Mouse (Mus musculus) embryonic facial prominence, embryonic 14.5 days (tissue): ENCODE measurements around the gene Zfp13. TPM values are rescaled to one million over a fixed set of nuclear protein-coding genes. Genes with fewer than 3 reads are reported as not detected.
"Not testable (repeated sequence)": the region's sequence is repeated elsewhere in the genome, so short reads cannot be mapped to it uniquely, and the experiment has no call there.

ENCODE experiments used
- ATAC-seq: fragments of 200-750 bp; cut with Nextera tagmentation; 2 replicates; pipeline ENCODE4 v1.8.0; 2017; ENCODE audit warnings: low read depth, moderate number of reproducible peaks, moderate TSS enrichment
- DNase-seq: peaks from one replicate; pipeline ENCODE4 v3.0.0-alpha.2; 2015; ENCODE audit warnings: low spot score
- H3K27ac ChIP-seq: fragments of 300-500 bp; sonication (generic); replicated peaks from 2 replicates; pipeline ENCODE4 v1.5.1; 2014; ENCODE audit warnings: low read depth, mild to moderate bottlenecking, low read length, moderate library complexity
- H3K27me3 ChIP-seq: fragments of 300-500 bp; sonication (generic); replicated peaks from 2 replicates; pipeline ENCODE4 v1.6.1; 2014; ENCODE audit warnings: low read length; ENCODE audit not compliant: control insufficient read depth, insufficient read depth
- H3K36me3 ChIP-seq: fragments of 300-500 bp; sonication (generic); 2 replicates; pipeline ENCODE4 v1.6.1; 2014; ENCODE audit warnings: low read length, mixed read lengths; ENCODE audit not compliant: control insufficient read depth, insufficient read depth
- H3K4me1 ChIP-seq: fragments of 300-500 bp; sonication (generic); 2 replicates; pipeline ENCODE4 v1.6.1; 2014; ENCODE audit warnings: antibody characterized with exemption, low read length; ENCODE audit not compliant: control insufficient read depth, insufficient read depth
- H3K4me2 ChIP-seq: fragments of 300-500 bp; sonication (generic); 2 replicates; pipeline ENCODE4 v1.6.1; 2014; ENCODE audit warnings: low read depth, mild to moderate bottlenecking, low read length, moderate library complexity, mixed read lengths
- H3K4me3 ChIP-seq: fragments of 300-500 bp; sonication (generic); 2 replicates; pipeline ENCODE4 v1.5.1; 2014; ENCODE audit warnings: low read depth, mild to moderate bottlenecking, low read length
- H3K9ac ChIP-seq: fragments of 300-500 bp; sonication (generic); 2 replicates; pipeline ENCODE4 v1.6.1; 2014; ENCODE audit warnings: low read depth, mild to moderate bottlenecking, low read length, moderate library complexity, mixed read lengths
- H3K9me3 ChIP-seq: fragments of 300-500 bp; sonication (generic); 2 replicates; pipeline ENCODE4 v1.6.1; 2016; ENCODE audit warnings: low read length; ENCODE audit not compliant: control insufficient read depth
- WGBS: fragments of 180-500 bp; shearing (Covaris S2); extraction: QIAGEN DNeasy Blood & Tissue Kit; methylation state at CpG from one replicate; pipeline ENCODE4 v1.1.7; 2014; 5-methylcytosine and 5-hydroxymethylcytosine counted together
- polyA plus RNA-seq: library from polyadenylated mRNA; unstranded; fragments of >200 nt; fragmentation: Nextera tagmentation; extraction: Ambion mirVana; gene quantifications from 2 replicates; pipeline ENCODE4 v1.2.1, GENCODE M21; 2014

Gene Zfp13
- polyA plus RNA-seq, 1 experiment from 2014 or later = 11.7 TPM

DNA sequence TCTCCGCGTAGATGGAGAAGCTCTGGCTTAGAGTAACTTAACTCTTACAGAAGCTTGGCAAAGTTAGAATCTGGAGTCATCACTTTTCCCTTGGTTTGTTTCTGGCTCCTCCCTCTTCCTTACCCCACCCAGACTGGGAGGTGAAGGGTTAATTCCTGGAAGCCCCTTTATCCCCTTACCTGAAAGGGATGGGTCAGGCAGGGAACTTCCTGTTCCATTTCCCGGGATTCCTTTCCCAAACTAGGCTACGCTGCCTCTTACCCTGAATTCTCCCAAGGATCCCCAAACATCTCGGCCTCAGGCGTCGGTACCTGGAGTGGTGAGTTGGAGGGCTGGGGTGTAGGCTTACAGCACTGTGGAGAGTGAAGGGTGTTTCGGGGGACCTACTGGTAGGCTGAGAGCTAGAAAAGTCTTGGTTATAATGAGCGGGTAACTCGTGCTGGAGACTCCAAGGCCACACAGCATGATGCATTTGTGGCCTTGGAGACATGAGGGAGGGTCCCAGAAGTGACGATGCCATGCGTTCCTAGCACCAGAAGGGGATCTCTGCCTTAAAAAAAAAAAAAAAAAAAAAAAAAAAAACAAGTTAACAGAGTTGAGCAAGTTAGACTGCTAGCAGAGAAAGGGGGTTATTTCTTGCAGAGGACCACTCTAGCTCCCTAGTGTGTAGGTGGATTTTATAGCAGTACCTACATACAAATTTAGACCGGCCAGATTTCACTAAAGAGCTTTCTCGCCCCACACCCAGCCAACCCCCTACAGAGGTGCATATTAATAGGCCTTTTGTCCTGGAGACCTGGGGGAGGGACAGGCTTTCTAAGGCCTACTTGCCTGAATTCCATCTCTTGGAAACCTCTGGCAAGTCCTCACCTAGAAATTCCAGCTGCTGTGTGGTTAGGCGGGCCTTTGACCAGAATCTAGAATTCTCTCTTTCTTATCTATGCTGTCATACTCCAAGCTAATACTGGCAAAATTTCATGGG is 1.6 kb upstream of the Zfp13 start, which contains the start of gene Zscan10:
Gene Zscan10, plus strand, starts transcription at position 216 of the 982 bp plus-strand sequence.
- Histone ChIP-seq H3K4me2 (peak within 1 kb of the TSS; percentile 61), H3K4me1 (no peaks in the 10 kb centered on the region; the same call in 1 of the 2 replicates), H3K27me3 (no peaks in the 10 kb centered on the region), H3K9ac (peak within 1 kb of the TSS; percentile 58; the same call in 1 of the 2 replicates), H3K4me3 (peak within 1 kb of the TSS; percentile 34; the same call in 1 of the 2 replicates), H3K27ac (peak within 1 kb of the TSS; percentile 82; the same call in 1 of the 2 replicates), H3K36me3 (no peaks in the 10 kb centered on the region), H3K9me3 (no peaks in the 10 kb centered on the region)
- DNase-seq (no peak), ATAC-seq (no peak)
- 42% methylated on average over 15 of the region's 15 CpGs for WGBS

DNA sequence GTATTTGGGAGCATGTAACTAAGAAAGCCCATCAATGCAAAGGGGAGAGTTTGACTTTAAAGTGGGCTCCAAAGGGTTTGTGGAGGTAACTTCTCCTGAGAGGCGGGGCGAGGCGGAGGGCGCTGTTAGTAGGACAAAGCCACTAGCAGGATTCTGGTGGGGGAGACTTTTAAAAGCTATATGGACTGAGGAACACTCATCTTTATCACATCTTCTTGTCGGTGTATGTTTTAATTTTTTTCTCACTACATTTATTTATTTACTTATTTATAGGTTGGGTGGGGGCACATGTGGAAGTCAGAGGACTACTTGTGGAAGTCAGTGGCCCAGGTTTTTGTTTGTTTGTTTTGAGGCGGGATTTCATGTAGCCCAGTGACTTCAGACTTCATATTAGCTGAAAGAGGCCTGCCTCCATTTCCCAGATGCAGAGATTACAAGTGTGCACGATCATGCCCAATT is 347 bp upstream of the Zfp13 start:
- Histone ChIP-seq H3K4me2 (peak overlapping the region; percentile 61), H3K27me3 (no peaks in the 10 kb centered on the region), H3K4me3 (peak overlapping the region; percentile 34), H3K27ac (peak overlapping the region; percentile 82), H3K4me1 (no peaks in the 10 kb centered on the region; the same call in 1 of the 2 replicates), H3K9ac (peak overlapping the region; percentile 58), H3K36me3 (no peaks in the 10 kb centered on the region), H3K9me3 (no peaks in the 10 kb centered on the region)
- ATAC-seq (no peak), DNase-seq (no peak)
- 46% methylated on average over 7 of the region's 7 CpGs for WGBS

DNA sequence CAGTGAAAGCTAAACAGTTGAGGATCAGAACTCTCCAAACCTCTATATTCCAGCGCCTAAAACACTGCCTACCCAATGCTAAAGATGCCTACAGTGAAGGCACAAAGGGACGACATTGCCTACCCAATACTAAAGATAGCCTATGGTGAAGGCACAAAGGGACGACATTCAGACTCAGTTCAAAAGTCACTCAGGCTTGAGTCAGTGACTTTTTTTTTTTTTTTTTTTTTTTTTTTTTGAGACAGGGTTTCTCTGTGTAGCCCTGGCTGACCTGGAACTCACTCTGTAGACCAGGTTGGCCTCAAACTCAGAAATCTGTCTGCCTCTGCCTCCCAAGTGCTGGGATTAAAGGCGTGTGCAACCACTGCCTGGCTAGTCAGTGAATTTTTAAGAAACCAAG is 4.1 kb downstream of the Zfp13 start:
- ATAC-seq, H3K9ac ChIP-seq, H3K27me3 ChIP-seq, H3K9me3 ChIP-seq, DNase-seq, H3K36me3 ChIP-seq, H3K27ac ChIP-seq, H3K4me3 ChIP-seq, H3K4me2 ChIP-seq, H3K4me1 ChIP-seq: not testable (repeated sequence)
- 73% methylated on average over 4 of the region's 4 CpGs for WGBS

DNA sequence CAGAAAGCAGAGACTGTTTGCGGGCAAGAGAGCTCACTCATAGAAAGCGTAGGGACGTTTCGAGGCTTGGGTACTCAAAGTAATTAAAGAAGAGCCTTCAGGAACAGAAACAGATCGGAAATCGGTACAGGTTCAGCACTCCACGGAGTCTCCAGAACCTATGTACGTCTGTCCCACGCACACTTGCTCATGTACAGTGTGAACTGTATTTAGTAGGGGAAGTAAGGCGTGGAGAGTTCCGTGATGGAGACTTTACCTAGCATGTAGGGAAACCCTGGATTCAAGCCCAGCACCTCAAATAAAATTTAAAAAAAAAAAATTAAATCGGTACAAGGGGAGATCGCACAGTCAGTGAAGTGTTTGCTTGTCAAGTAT is 6.4 kb downstream of the Zfp13 start:
- H3K36me3 ChIP-seq = no peaks in the 10 kb centered on the region
- peak; percentile 75 for ATAC-seq
- H3K27me3 ChIP-seq = no peaks in the 10 kb centered on the region
- H3K27ac ChIP-seq = peak overlapping the region; percentile 82
- DNase-seq = no peak
- H3K9ac ChIP-seq = peak overlapping the region; percentile 67
- H3K4me2 ChIP-seq = peak overlapping the region; percentile 90
- H3K4me1 ChIP-seq = no peaks in the 10 kb centered on the region
- H3K4me3 ChIP-seq = peak overlapping the region; percentile 48
- WGBS = 13% methylated on average over 13 of the region's 13 CpGs
- H3K9me3 ChIP-seq = no peaks in the 10 kb centered on the region

DNA sequence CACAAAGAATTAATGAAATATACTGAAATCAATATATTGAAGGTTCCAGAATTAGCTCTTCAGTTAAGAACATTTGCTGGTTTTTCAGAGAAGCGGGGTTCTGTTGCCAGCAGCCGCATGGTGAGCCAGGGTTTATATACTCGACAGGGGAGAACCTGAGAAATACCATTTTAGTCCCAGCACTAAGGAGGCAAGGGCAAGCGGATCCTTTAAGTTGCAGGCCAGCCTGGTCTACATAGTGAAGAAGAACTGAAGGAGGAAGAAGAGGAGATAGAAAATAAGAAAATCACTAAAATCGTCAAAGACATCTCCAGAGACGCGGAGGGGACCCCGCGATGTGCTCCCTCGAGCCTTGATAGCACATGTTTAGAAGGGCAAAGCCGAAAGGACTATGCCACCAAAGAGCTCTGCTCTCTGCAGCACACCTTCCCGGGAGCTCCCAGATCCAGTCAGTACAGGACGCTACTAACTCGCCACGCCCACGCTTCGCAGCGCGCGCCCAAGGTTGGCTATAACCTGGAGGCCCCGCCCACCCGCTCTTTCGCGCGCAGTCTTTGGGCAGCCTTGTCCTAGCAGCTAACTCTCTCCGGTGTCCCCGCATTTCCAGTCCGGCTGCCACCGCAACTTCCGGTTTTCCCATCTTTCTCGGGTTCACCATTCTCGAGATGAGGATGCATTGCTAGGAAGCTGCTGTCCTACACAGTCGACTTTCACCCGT is 6.9 kb downstream of the Zfp13 start:
- Histone ChIP-seq H3K36me3 (no peaks in the 10 kb centered on the region), H3K4me2 (peak overlapping the region; percentile 90), H3K4me3 (peak overlapping the region; percentile 48), H3K9me3 (no peaks in the 10 kb centered on the region), H3K4me1 (no peaks in the 10 kb centered on the region), H3K27me3 (no peaks in the 10 kb centered on the region), H3K9ac (peak overlapping the region; percentile 67), H3K27ac (peak overlapping the region; percentile 82)
- WGBS = 7% methylated on average over 34 of the region's 34 CpGs
- DNase-seq = peak; percentile 98
- ATAC-seq = peak; percentile 100

DNA sequence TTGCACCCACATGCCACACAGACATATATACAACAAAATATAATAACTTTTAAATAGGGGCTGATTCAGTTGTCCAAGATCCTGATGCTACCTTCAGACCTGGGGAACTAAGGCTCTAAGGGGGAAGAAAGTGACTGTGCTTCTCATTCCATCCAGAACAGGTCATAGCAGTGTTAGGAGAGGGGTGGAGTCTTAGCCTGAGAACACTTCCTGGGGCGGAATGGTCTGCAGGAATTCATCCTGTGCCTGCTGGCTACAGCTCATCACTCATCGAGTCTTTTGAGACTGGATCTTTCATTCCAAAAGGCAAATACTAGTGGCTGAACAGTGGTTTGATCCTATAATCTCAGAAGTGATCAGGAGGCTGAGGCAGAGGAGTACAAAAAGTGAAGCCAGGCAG is 12.0 kb downstream of the Zfp13 start:
- Histone ChIP-seq H3K4me2 (no peak overlapping the region), H3K9ac (no peak overlapping the region), H3K27ac (no peak overlapping the region), H3K27me3 (no peaks in the 10 kb centered on the region), H3K4me1 (0 out of 2 replicates have a peak, but pooled peaks cover 8% of the 10 kb centered on the region), H3K4me3 (no peak overlapping the region), H3K36me3 (peaks cover 7% of the 10 kb centered on the region; the same call in 1 of the 2 replicates), H3K9me3 (no peaks in the 10 kb centered on the region)
- DNase-seq = no peak
- 50% methylated on average over 2 of the region's 2 CpGs for WGBS
- ATAC-seq = no peak

DNA sequence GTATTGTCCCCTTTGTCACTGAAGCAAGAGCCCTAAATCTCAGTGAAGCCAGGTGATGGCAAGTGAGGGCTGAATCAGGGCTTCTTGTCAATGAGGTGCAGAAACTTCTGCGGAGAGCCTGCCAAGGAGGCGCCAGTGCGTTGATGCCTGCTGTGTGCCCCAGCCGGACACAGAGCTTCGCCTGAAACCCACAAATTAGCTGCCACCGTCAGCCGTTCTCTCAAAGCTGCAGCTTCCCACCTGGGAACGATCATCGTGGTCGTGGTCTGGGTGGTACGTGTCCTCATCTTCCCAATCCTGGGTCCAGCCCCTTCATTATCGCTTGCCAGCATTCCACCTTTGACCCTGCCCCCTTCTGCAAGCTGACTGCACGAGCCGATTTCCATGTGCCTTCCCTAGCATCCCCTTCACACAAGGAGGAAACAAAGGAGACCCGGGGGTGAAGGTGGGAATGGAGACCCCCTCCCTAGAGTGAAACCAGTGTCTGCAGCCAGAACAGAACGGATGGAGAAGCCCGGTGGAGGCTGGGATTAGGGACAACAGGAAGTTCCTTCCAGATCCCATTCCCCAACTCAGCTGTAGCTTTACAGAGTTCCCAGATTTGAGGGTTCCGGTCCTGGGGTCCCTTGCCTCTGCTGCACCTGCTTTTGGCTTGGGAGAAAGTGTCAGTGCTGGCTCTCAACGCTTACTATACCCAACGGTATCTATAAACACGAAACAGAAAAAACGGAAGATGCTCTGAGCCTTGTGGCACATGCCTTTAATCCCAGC is 13.4 kb downstream of the Zfp13 start:
- Histone ChIP-seq H3K9me3 (no peaks in the 10 kb centered on the region), H3K27ac (no peak overlapping the region), H3K4me2 (peak overlapping the region; percentile 75), H3K4me3 (peak overlapping the region; percentile 61), H3K9ac (peak overlapping the region; percentile 74), H3K36me3 (peaks cover 13% of the 10 kb centered on the region; the same call in 1 of the 2 replicates), H3K27me3 (no peaks in the 10 kb centered on the region), H3K4me1 (0 out of 2 replicates have a peak, but pooled peaks cover 8% of the 10 kb centered on the region)
- WGBS = 2% methylated on average over 22 of the region's 22 CpGs
- DNase-seq = peak; percentile 88
- peak; percentile 92 for ATAC-seq

DNA sequence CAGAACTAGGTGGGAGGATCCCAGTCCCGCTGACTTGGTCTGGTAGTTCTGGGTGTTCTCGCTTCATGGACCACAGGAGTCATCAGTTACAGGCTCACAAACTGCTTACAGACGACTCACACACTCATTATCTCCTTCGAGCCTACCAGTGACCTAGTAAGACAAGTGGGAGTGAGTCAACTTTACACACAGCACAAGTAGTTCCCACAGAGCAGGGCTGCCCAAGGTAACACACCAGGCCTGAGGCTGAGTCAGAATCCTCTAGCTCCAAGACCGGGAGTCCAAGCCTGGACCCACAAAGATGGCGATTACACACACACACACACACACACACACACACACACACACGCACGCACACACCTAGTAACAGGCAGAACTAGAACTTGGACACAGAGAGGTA is 14.5 kb downstream of the Zfp13 start:
- Histone ChIP-seq H3K27me3 (no peaks in the 10 kb centered on the region), H3K4me3 (peak overlapping the region; percentile 61), H3K9ac (no peak overlapping the region; the same call in 1 of the 2 replicates), H3K36me3 (peaks cover 24% of the 10 kb centered on the region), H3K4me1 (0 out of 2 replicates have a peak, but pooled peaks cover 8% of the 10 kb centered on the region), H3K4me2 (peak overlapping the region; percentile 75), H3K9me3 (no peaks in the 10 kb centered on the region), H3K27ac (no peak overlapping the region)
- DNase-seq = no peak
- no peak for ATAC-seq
- WGBS = 86% methylated on average over 8 of the region's 8 CpGs
